19 mouse cellular contexts compared by ENCODE assay signal in genomic region chr10:104853111-104853510, GRCm38 (mm10).
A peak's percentile ranks its signal among the peaks of the same experiment; 100 is the strongest.
DNase-seq lines count a peak whose midpoint lies in the region.
"Had no signal": no experiment of that assay in that cellular context is flagged by ENCODE, and none has a peak within 500 bp of the region (broad histone marks: within the 10 kb centered on the region; RNA-seq: fewer than 3 reads in every experiment).

No protein-coding gene starts in this region.

- H3K4me3 ChIP-seq in embryonic facial prominence, embryonic 10.5 days = no peak overlapping the region
- no peak overlapping the region for H3K4me3 ChIP-seq in limb, embryonic 10.5 days
- H3K4me3 ChIP-seq: embryonic facial prominence, embryonic 15.5 days; erythroblast, embryonic 14.5 days; forebrain, embryonic 10.5 days; heart, embryonic 12.5 days; hindbrain, embryonic 10.5 days had no signal

- no peaks in the 10 kb centered on the region for H3K36me3 ChIP-seq in embryonic facial prominence, embryonic 10.5 days (replicated peaks)
- H3K36me3 ChIP-seq in limb, embryonic 10.5 days = no peaks in the 10 kb centered on the region
- H3K36me3 ChIP-seq: embryonic facial prominence, embryonic 15.5 days; forebrain, embryonic 10.5 days; heart, embryonic 12.5 days; hindbrain, embryonic 10.5 days had no signal

- peaks cover 11% of the 10 kb centered on the region; the same call in 1 of the 2 replicates for H3K4me1 ChIP-seq in embryonic facial prominence, embryonic 10.5 days
- H3K4me1 ChIP-seq in limb, embryonic 10.5 days = peaks cover 13% of the 10 kb centered on the region
- H3K4me1 ChIP-seq: embryonic facial prominence, embryonic 15.5 days; forebrain, embryonic 10.5 days; heart, embryonic 12.5 days; hindbrain, embryonic 10.5 days had no signal

- peak; percentile 91 for DNase-seq in MN1 (ENCODE audit: low spot score)
- DNase-seq in embryo, embryonic 10 days (ENCODE audit: low spot score) = peak; percentile 54
- DNase-seq in embryonic facial prominence, embryonic 10.5 days (ENCODE audit: low spot score) = peak; percentile 70
- peak; percentile 45 for DNase-seq in limb, embryonic 10.5 days (ENCODE audit: low spot score)
- no peak for DNase-seq in testis, postnatal 10 days (ENCODE audit: low spot score)
- no peak for DNase-seq in adrenal gland, postnatal 10 days
- DNase-seq in thymus, postnatal 4 days = no peak
- DNase-seq: adrenal gland, adult 2 months; cerebellum, adult 11-12 months; cerebellum, adult 9-10 months; cerebellum, postnatal 25 days; gastrocnemius, postnatal 14 days had no signal

- H3K27ac ChIP-seq in embryonic facial prominence, embryonic 10.5 days (replicated peaks) = no peak overlapping the region
- H3K27ac ChIP-seq in limb, embryonic 10.5 days = no peak overlapping the region
- H3K27ac ChIP-seq: embryonic facial prominence, embryonic 15.5 days; forebrain, embryonic 10.5 days; hindbrain, embryonic 10.5 days; hindbrain, embryonic 14.5 days had no signal

- H3K9me3 ChIP-seq in embryonic facial prominence, embryonic 10.5 days = no peaks in the 10 kb centered on the region
- no peaks in the 10 kb centered on the region for H3K9me3 ChIP-seq in limb, embryonic 10.5 days (replicated peaks)
- H3K9me3 ChIP-seq: embryonic facial prominence, embryonic 15.5 days; forebrain, embryonic 10.5 days; heart, embryonic 12.5 days; hindbrain, embryonic 10.5 days had no signal

- no peaks in the 10 kb centered on the region for H3K27me3 ChIP-seq in embryonic facial prominence, embryonic 10.5 days (replicated peaks; ENCODE audit: low read depth, poor library complexity, severe bottlenecking)
- H3K27me3 ChIP-seq in limb, embryonic 10.5 days (ENCODE audit: low read depth, poor library complexity, severe bottlenecking) = no peaks in the 10 kb centered on the region
- H3K27me3 ChIP-seq: CH12.LX; embryonic facial prominence, embryonic 15.5 days; heart, embryonic 12.5 days had no signal

- 29% methylated on average over 3 of the region's 3 CpGs for WGBS in embryonic facial prominence, embryonic 10.5 days
- 17% methylated on average over 3 of the region's 3 CpGs for WGBS in limb, embryonic 10.5 days

Comparison
In these comparisons a context has a peak if more than half of its experiments do, and no peak if none do; other contexts are left out.
1. DNase-seq: peak in MN1 (single experiment), embryo, embryonic 10 days (single experiment), embryonic facial prominence, embryonic 10.5 days (single experiment) and limb, embryonic 10.5 days (single experiment); none in testis, postnatal 10 days (single experiment), adrenal gland, postnatal 10 days (single experiment) and thymus, postnatal 4 days (single experiment).